12 mouse cellular contexts compared by ENCODE assay signal in genomic region chr13:28782081-28782480, GRCm38 (mm10).
A peak's percentile ranks its signal among the peaks of the same experiment; 100 is the strongest.
DNase-seq lines count a peak whose midpoint lies in the region; ATAC-seq lines count a peak whose summit lies in the region.
"Had no signal": no experiment of that assay in that cellular context is flagged by ENCODE, and none has a peak within 500 bp of the region (broad histone marks: within the 10 kb centered on the region; RNA-seq: fewer than 3 reads in every experiment).

No protein-coding gene starts in this region.

- WGBS in kidney, embryonic 15.5 days, result 14% methylated on average over 5 of the region's 5 CpGs
- 9% methylated on average over 5 of the region's 5 CpGs for WGBS in forebrain, embryonic 11.5 days
- 6% methylated on average over 5 of the region's 5 CpGs for WGBS in limb, embryonic 10.5 days
- 2% methylated on average over 5 of the region's 5 CpGs for WGBS in neural tube, embryonic 13.5 days

- peak overlapping the region; percentile 38 for H3K27ac ChIP-seq in kidney, embryonic 15.5 days
- peak overlapping the region; percentile 86 for H3K27ac ChIP-seq in forebrain, embryonic 11.5 days (ENCODE audit: low read depth, low read length)
- peak overlapping the region; percentile 79 for H3K27ac ChIP-seq in limb, embryonic 10.5 days
- H3K27ac ChIP-seq in neural tube, embryonic 13.5 days (replicated peaks), result peak overlapping the region; percentile 89
- H3K27ac ChIP-seq: limb, embryonic 15.5 days had no signal

- H3K9me3 ChIP-seq in kidney, embryonic 15.5 days (replicated peaks), result no peaks in the 10 kb centered on the region
- H3K9me3 ChIP-seq in forebrain, embryonic 11.5 days (ENCODE audit: control insufficient read depth, low read length), result no peaks in the 10 kb centered on the region
- no peaks in the 10 kb centered on the region for H3K9me3 ChIP-seq in limb, embryonic 10.5 days (replicated peaks)
- H3K9me3 ChIP-seq in neural tube, embryonic 13.5 days, result no peaks in the 10 kb centered on the region
- H3K9me3 ChIP-seq: limb, embryonic 15.5 days; megakaryocyte, embryonic 14.5 days had no signal

- H3K36me3 ChIP-seq in kidney, embryonic 15.5 days, result no peaks in the 10 kb centered on the region
- no peaks in the 10 kb centered on the region for H3K36me3 ChIP-seq in forebrain, embryonic 11.5 days (ENCODE audit: control insufficient read depth, insufficient read depth, low read length)
- H3K36me3 ChIP-seq in limb, embryonic 10.5 days, result no peaks in the 10 kb centered on the region
- no peaks in the 10 kb centered on the region for H3K36me3 ChIP-seq in neural tube, embryonic 13.5 days
- H3K36me3 ChIP-seq: limb, embryonic 15.5 days had no signal

- intact Hi-C loops in left cerebral cortex, postnatal 14 days (cut with DNase I), result no loop called here

- no peak overlapping the region for H3K4me3 ChIP-seq in kidney, embryonic 15.5 days (replicated peaks)
- H3K4me3 ChIP-seq in forebrain, embryonic 11.5 days (ENCODE audit: low read depth, low read length), result no peak overlapping the region
- peak overlapping the region; percentile 1; the same call in 1 of the 2 replicates for H3K4me3 ChIP-seq in limb, embryonic 10.5 days
- H3K4me3 ChIP-seq in neural tube, embryonic 13.5 days, result no peak overlapping the region
- H3K4me3 ChIP-seq: limb, embryonic 15.5 days; megakaryocyte, embryonic 14.5 days had no signal

- H3K4me1 ChIP-seq in kidney, embryonic 15.5 days, result peaks cover 26% of the 10 kb centered on the region
- H3K4me1 ChIP-seq in forebrain, embryonic 11.5 days (replicated peaks; ENCODE audit: control insufficient read depth, insufficient read depth, low read length), result peaks cover 27% of the 10 kb centered on the region; the same call in 1 of the 2 replicates
- peaks cover 49% of the 10 kb centered on the region for H3K4me1 ChIP-seq in limb, embryonic 10.5 days
- H3K4me1 ChIP-seq in neural tube, embryonic 13.5 days (replicated peaks), result peaks cover 57% of the 10 kb centered on the region

- ATAC-seq in kidney, embryonic 15.5 days (replicated peaks; ENCODE audit: low FRiP score), result peak; percentile 55
- peak; percentile 55 for ATAC-seq in forebrain, embryonic 11.5 days (replicated peaks; ENCODE audit: low FRiP score)
- ATAC-seq in neural tube, embryonic 13.5 days (ENCODE audit: low read depth), result peak; percentile 54; the same call in 1 of the 2 replicates

- DNase-seq in kidney, adult 18-20 months, result no peak
- no peak for DNase-seq in forebrain, embryonic 11.5 days (ENCODE audit: low spot score)
- peak; percentile 46 for DNase-seq in limb, embryonic 10.5 days (ENCODE audit: low spot score)
- DNase-seq in left cerebral cortex, postnatal 14 days (ENCODE audit: low spot score in 2 of 2), result no peak
- no peak for DNase-seq in thymus, postnatal 14 days
- no peak for DNase-seq in right cerebral cortex, adult 2 months (ENCODE audit: low spot score in 2 of 2)
- DNase-seq: kidney, postnatal 14 days; right cerebral cortex, adult 18-20 months had no signal

- H3K9ac ChIP-seq in kidney, embryonic 15.5 days, result no peak overlapping the region
- peak overlapping the region; percentile 2; the same call in 1 of the 2 replicates for H3K9ac ChIP-seq in forebrain, embryonic 11.5 days (ENCODE audit: low read length)
- H3K9ac ChIP-seq in neural tube, embryonic 13.5 days, result peak overlapping the region; percentile 57
- H3K9ac ChIP-seq: limb, embryonic 15.5 days had no signal

- H3K4me2 ChIP-seq in kidney, embryonic 15.5 days, result 0 out of 2 replicates have a peak overlapping the region, but pooled peaks have one; percentile 1
- no peak overlapping the region for H3K4me2 ChIP-seq in forebrain, embryonic 11.5 days (ENCODE audit: low read depth, low read length, severe bottlenecking)
- peak overlapping the region; percentile 17 for H3K4me2 ChIP-seq in neural tube, embryonic 13.5 days
- H3K4me2 ChIP-seq: limb, embryonic 15.5 days had no signal

- H3K27me3 ChIP-seq in kidney, embryonic 15.5 days, result no peaks in the 10 kb centered on the region
- H3K27me3 ChIP-seq in forebrain, embryonic 11.5 days (ENCODE audit: control insufficient read depth, insufficient read depth, low read length), result no peaks in the 10 kb centered on the region
- H3K27me3 ChIP-seq in limb, embryonic 10.5 days (ENCODE audit: low read depth, poor library complexity, severe bottlenecking), result no peaks in the 10 kb centered on the region
- H3K27me3 ChIP-seq in neural tube, embryonic 13.5 days, result no peaks in the 10 kb centered on the region
- H3K27me3 ChIP-seq: limb, embryonic 15.5 days had no signal

Comparison
In these comparisons a context has a peak if more than half of its experiments do, and no peak if none do; other contexts are left out.
1. H3K27ac ChIP-seq: peak in every context shown above with its lines; median percentile 89 in neural tube, embryonic 13.5 days; 86 in forebrain, embryonic 11.5 days; 79 in limb, embryonic 10.5 days; 38 in kidney, embryonic 15.5 days.